Mouse (Mus musculus) midbrain, embryonic 13.5 days (tissue): ENCODE measurements around the gene Dnah14. TPM values are rescaled to one million over a fixed set of nuclear protein-coding genes. Genes with fewer than 3 reads are reported as not detected.

Experiments used
- ATAC-seq: fragments of 200-750 bp; cut with Nextera tagmentation; 2 replicates; pipeline ENCODE4 v1.8.0; 2017; ENCODE audit warnings: mild to moderate bottlenecking, moderate TSS enrichment, moderate library complexity
- H3K27ac ChIP-seq: fragments of 300-500 bp; sonication (generic); 2 replicates; pipeline ENCODE4 v1.5.1; 2015; ENCODE audit warnings: inconsistent platforms, mild to moderate bottlenecking, moderate library complexity
- H3K27me3 ChIP-seq: fragments of 300-500 bp; sonication (generic); 2 replicates; pipeline ENCODE4 v1.6.1; 2015; ENCODE audit warnings: mild to moderate bottlenecking, inconsistent platforms
- H3K36me3 ChIP-seq: fragments of 300-500 bp; sonication (generic); 2 replicates; pipeline ENCODE4 v1.6.1; 2015; ENCODE audit warnings: mild to moderate bottlenecking, inconsistent platforms
- H3K4me1 ChIP-seq: fragments of 300-500 bp; sonication (generic); replicated peaks from 2 replicates; pipeline ENCODE4 v1.6.1; 2015; ENCODE audit warnings: inconsistent platforms
- H3K4me2 ChIP-seq: fragments of 300-500 bp; sonication (generic); replicated peaks from 2 replicates; pipeline ENCODE4 v1.6.1; 2015; ENCODE audit warnings: moderate library complexity, mild to moderate bottlenecking, inconsistent platforms
- H3K4me3 ChIP-seq: fragments of 300-500 bp; sonication (generic); replicated peaks from 2 replicates; pipeline ENCODE4 v1.5.1; 2015; ENCODE audit warnings: mild to moderate bottlenecking, inconsistent platforms
- H3K9ac ChIP-seq: fragments of 300-500 bp; sonication (generic); replicated peaks from 2 replicates; pipeline ENCODE4 v1.6.1; 2015; ENCODE audit warnings: mild to moderate bottlenecking, inconsistent platforms
- H3K9me3 ChIP-seq: fragments of 300-500 bp; sonication (generic); 2 replicates; pipeline ENCODE4 v1.6.1; 2016; ENCODE audit warnings: mild to moderate bottlenecking, inconsistent platforms
- WGBS: fragments of 180-500 bp; shearing (Covaris S2); methylation state at CpG from one replicate; pipeline ENCODE4 v1.1.7; 2015; 5-methylcytosine and 5-hydroxymethylcytosine counted together
- polyA plus RNA-seq: library from polyadenylated mRNA; unstranded; fragments of >200 nt; fragmentation: Nextera tagmentation; extraction: Ambion mirVana; gene quantifications from 2 replicates; pipeline ENCODE4 v1.2.1, GENCODE M21; 2015

The Dnah14 gene
- polyA plus RNA-seq, 1 experiment from 2014 or later = 0.73 TPM

DNA sequence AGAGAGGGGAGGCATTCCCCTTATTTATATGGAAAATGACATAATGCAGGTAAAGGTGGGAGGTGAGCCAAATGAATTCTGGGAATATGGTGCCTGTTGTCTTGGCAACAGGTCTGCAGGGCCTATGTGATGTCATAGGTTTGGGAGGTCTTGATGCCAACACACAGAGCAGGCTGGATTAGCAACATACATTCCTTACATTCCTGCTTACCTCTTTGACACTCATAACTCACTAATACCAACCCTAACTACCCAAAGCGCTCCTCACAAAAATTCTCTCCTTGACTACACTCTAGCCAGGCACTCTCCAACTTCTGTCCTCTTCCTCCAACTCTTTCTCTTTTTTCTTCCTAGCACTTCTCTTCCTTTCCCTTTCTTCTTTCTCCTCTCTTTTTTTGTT lies 271.9 kb downstream of the Dnah14 start:
- H3K27me3 ChIP-seq = peaks cover 8% of the 10 kb centered on the region
- H3K4me1 ChIP-seq = peaks cover 5% of the 10 kb centered on the region
- H3K4me3 ChIP-seq = no peak overlapping the region
- H3K36me3 ChIP-seq = no peaks in the 10 kb centered on the region
- no peak overlapping the region for H3K9ac ChIP-seq
- no peaks in the 10 kb centered on the region for H3K9me3 ChIP-seq
- ATAC-seq = no peak
- 90% methylated on average over 1 of the region's 1 CpGs for WGBS
- H3K4me2 ChIP-seq = no peak overlapping the region
- no peak overlapping the region for H3K27ac ChIP-seq

DNA sequence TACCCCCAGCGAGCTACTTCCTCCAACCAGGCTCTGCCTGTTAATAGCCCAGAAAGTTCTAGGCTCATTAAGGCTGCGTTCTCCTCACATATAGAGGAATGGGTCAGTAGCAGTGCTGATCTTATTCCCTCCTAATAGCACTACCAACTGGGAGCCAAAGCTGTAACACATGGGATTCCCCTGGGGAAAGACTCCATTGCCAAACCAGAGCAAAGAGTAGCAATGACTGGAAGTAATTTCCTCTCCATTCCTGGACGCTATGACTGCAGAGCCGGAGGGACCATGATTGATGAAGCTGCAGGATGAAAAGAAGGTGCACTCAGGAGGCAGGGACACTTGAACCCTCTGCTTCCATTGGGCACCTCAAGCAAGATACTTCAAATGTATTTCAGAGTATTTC lies 274.1 kb downstream of the Dnah14 start:
- no peak for ATAC-seq
- Histone ChIP-seq H3K9ac (no peak overlapping the region), H3K4me1 (peaks cover 6% of the 10 kb centered on the region; the same call in 1 of the 2 replicates), H3K4me2 (no peak overlapping the region), H3K9me3 (no peaks in the 10 kb centered on the region), H3K27ac (no peak overlapping the region), H3K36me3 (no peaks in the 10 kb centered on the region), H3K27me3 (0 out of 2 replicates have a peak, but pooled peaks cover 2% of the 10 kb centered on the region), H3K4me3 (no peak overlapping the region)
- 83% methylated on average over 4 of the region's 4 CpGs for WGBS

DNA sequence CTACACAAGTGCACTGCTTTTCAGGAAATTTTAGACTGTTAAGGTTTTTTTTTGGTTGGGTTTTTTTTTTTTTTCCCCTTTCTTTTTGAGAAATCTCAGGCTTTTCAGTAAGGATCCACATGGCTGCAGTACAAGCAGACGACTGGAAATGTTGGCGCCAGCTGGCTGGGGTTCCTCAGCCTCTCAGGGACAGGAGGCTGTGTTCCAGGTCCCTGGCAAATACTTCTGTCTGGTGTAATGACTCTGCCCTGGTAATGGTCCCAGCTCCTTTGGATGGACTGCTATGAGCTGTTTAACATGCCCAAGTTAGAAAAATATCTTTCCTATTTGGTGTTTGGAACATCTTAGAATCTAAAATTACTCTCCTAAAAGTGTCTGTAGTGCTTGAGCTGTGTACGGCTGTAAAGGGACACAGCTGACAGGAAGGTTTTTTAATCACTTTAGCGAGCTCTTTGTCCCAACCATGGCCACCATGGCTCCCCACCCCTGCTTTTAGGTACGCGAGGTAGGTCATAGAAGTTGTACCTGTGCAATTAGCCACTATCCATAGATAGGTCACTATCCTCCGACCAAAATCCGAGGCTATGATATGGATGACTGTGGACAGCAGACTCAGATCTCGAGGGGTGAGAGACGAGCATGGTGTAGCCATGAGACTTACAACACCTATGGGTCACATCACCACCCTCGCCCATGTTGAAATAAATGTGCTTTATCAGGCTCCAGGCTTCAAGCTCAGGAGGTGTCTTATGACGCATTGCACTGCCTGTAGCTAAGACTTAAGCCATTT lies 275.4 kb downstream of the Dnah14 start:
- H3K9me3 ChIP-seq = no peaks in the 10 kb centered on the region
- WGBS = 93% methylated on average over 12 of the region's 12 CpGs
- peaks cover 6% of the 10 kb centered on the region; the same call in 1 of the 2 replicates for H3K4me1 ChIP-seq
- H3K4me2 ChIP-seq = no peak overlapping the region
- no peak overlapping the region for H3K9ac ChIP-seq
- ATAC-seq = no peak
- no peak overlapping the region for H3K4me3 ChIP-seq
- H3K36me3 ChIP-seq = no peaks in the 10 kb centered on the region
- 0 out of 2 replicates have a peak, but pooled peaks cover 2% of the 10 kb centered on the region for H3K27me3 ChIP-seq
- H3K27ac ChIP-seq = no peak overlapping the region

DNA sequence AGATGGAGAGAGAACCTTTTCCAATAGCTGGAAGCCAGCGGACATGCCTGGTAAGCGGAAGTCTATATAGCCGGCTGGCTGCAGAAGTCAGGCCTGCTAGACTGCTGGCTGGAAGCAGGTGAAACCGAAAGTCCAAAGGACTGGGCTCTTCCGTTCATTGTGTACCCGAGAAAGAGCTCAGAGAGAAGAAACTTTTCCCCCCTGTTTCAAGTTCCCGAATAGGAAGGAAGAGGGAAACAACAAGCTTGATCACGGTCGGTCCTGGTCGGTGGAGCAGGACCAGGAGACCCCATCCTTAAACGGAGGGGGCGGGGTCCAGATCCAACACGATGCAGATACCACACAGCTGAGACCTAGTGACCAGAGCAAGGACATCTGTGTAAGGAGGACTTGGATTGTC lies 276.1 kb downstream of the Dnah14 start:
- 0 out of 2 replicates have a peak, but pooled peaks cover 2% of the 10 kb centered on the region for H3K27me3 ChIP-seq
- H3K4me2 ChIP-seq = no peak overlapping the region
- no peak overlapping the region for H3K27ac ChIP-seq
- no peaks in the 10 kb centered on the region for H3K36me3 ChIP-seq
- H3K4me1 ChIP-seq = peaks cover 6% of the 10 kb centered on the region; the same call in 1 of the 2 replicates
- WGBS = 50% methylated on average over 13 of the region's 13 CpGs
- H3K4me3 ChIP-seq = no peak overlapping the region
- no peak for ATAC-seq
- no peak overlapping the region for H3K9ac ChIP-seq
- no peaks in the 10 kb centered on the region for H3K9me3 ChIP-seq

DNA sequence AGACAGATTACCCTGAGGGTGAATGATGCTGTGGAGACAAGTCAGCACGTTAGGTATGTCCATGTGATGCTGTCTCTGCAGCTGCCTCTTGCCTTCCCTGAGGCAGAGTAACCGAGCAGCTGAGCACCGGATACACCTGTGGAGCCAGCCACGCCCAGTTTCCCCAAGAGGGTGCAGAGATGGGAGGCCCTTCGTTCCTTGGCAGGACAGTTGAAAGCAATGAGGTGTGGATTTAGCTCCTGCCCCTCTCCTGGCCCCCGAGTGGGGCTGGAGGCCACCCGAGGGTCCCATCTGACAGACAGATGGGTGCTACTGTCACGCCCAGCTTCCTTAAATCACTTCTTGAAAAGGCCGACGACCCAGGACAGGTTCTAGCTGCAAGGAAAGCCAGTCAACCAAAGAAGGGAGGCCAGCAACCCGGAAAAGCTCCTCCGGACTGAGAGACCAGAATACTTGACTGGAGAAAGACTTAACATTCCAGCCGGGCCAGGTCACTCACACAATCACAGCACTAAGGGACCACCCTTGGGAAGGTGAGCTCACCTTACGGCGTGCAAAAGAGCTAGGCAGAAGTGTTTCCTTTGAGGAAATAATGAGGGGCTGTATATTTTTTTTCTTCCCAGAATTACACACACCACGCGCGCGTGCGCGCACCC lies 276.9 kb downstream of the Dnah14 start:
- Histone ChIP-seq H3K4me2 (peak overlapping the region; percentile 34), H3K9ac (no peak overlapping the region; the same call in 1 of the 2 replicates), H3K9me3 (no peaks in the 10 kb centered on the region), H3K27me3 (0 out of 2 replicates have a peak, but pooled peaks cover 2% of the 10 kb centered on the region), H3K4me1 (peaks cover 6% of the 10 kb centered on the region; the same call in 1 of the 2 replicates), H3K27ac (no peak overlapping the region), H3K36me3 (no peaks in the 10 kb centered on the region), H3K4me3 (peak overlapping the region; percentile 9)
- 0 out of 2 replicates have a peak, but pooled peaks have one; percentile 24 for ATAC-seq
- WGBS = 13% methylated on average over 21 of the region's 21 CpGs

DNA sequence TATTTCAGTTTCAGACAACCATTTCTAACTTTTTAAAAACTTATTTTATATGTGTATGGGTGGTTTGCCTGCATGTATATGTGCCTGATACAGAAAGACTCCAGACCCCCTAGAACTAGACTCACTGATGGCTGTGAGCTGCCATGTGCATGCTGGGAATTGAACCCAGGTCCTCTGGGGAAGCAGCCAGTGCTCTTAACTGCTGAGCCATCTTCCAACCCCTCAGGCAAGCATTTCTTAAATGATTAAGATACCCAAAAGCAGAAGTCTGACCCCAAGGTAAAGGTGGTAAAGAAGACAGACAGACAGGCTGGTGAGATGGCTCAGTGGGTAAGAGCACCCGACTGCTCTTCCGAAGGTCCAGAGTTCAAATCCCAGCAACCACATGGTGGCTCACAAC lies 278.5 kb downstream of the Dnah14 start:
- no peak overlapping the region for H3K27ac ChIP-seq
- H3K27me3 ChIP-seq = 0 out of 2 replicates have a peak, but pooled peaks cover 2% of the 10 kb centered on the region
- H3K4me1 ChIP-seq = peaks cover 6% of the 10 kb centered on the region; the same call in 1 of the 2 replicates
- no peak overlapping the region for H3K4me2 ChIP-seq
- WGBS = 97% methylated on average over 2 of the region's 2 CpGs
- no peak for ATAC-seq
- no peaks in the 10 kb centered on the region for H3K36me3 ChIP-seq
- H3K9me3 ChIP-seq = no peaks in the 10 kb centered on the region
- H3K4me3 ChIP-seq = no peak overlapping the region
- no peak overlapping the region for H3K9ac ChIP-seq

DNA sequence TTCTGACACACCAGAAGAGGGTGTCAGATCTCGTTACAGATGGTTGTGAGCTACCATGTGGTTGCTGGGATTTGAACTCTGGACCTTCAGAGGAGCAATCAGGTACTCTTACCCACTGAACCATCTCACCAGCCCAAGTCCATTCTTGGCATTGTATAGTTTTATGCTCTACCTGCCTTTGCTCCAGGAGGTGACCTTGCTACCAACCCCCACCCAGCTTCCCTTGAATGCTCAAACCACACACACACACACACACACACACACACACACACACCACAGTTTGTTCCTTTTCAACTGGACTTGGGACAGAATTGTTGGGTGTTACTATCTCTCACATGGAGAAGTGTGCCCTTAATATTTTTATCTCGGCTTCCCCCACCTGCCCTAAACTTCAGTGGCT lies 280.0 kb downstream of the Dnah14 start:
- no peak for ATAC-seq
- Histone ChIP-seq H3K9me3 (no peaks in the 10 kb centered on the region), H3K9ac (no peak overlapping the region), H3K27ac (no peak overlapping the region), H3K4me2 (no peak overlapping the region), H3K4me1 (peaks cover 6% of the 10 kb centered on the region; the same call in 1 of the 2 replicates), H3K27me3 (0 out of 2 replicates have a peak, but pooled peaks cover 2% of the 10 kb centered on the region), H3K4me3 (no peak overlapping the region), H3K36me3 (no peaks in the 10 kb centered on the region)
- 86% methylated on average over 2 of the region's 2 CpGs for WGBS

DNA sequence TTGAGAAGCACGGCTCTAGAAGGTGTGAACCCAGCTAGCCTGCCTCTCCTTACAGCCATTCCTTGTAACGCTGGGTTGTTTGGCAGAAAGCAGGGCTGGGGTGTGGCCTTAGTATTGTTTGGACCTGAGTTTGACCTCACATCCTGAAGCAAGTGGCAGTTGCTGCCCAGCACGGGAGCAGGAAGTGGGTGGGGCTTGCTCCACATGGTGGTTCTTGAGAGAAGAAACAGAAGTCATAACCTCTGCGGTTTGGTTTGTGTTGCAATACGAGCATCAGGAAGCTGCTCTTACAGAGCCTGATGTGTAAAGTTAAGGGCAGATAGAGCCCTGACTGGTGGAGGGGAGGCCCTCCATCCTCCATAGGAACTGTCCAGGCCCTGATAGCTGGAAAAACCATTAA lies 284.3 kb downstream of the Dnah14 start:
- no peak for ATAC-seq
- WGBS = 56% methylated on average over 5 of the region's 5 CpGs
- no peak overlapping the region for H3K27ac ChIP-seq
- H3K4me3 ChIP-seq = no peak overlapping the region
- no peaks in the 10 kb centered on the region for H3K27me3 ChIP-seq
- H3K36me3 ChIP-seq = no peaks in the 10 kb centered on the region
- H3K4me1 ChIP-seq = peaks cover 12% of the 10 kb centered on the region
- no peaks in the 10 kb centered on the region for H3K9me3 ChIP-seq
- H3K9ac ChIP-seq = no peak overlapping the region
- H3K4me2 ChIP-seq = no peak overlapping the region

DNA sequence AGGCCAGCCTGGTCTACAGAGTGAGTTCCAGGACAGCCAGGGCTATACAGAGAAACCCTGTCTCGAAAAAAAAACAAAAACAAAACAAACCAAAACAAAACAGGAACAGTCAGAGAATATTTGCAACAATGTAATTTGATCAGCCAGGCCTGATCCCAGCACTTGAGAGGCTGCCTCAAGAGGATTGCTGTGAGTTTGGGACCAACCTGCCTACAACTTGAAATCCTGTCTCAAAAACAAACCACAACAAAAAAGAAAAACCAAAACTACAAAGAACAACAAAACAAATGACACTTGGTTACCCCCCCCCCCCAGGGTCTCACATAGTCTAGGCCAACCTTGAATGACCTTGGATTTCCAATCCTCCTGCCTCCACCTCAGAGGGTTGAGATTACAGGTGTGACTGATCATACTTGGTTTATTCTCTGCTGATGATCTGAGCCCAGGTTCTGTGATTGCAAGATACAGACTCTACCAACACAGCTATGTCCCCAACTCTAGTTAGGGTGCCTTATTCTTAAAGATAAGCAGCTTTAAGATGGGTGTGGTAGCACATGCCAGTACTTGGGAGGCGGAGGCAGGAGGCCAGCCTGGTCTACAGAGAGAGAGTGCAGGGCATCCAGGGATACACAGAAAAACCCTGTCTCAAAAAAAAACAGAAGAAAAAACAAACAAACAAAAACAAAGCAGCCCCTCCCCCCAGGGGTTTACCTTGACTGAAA lies 285.0 kb downstream of the Dnah14 start:
- no peaks in the 10 kb centered on the region for H3K36me3 ChIP-seq

DNA sequence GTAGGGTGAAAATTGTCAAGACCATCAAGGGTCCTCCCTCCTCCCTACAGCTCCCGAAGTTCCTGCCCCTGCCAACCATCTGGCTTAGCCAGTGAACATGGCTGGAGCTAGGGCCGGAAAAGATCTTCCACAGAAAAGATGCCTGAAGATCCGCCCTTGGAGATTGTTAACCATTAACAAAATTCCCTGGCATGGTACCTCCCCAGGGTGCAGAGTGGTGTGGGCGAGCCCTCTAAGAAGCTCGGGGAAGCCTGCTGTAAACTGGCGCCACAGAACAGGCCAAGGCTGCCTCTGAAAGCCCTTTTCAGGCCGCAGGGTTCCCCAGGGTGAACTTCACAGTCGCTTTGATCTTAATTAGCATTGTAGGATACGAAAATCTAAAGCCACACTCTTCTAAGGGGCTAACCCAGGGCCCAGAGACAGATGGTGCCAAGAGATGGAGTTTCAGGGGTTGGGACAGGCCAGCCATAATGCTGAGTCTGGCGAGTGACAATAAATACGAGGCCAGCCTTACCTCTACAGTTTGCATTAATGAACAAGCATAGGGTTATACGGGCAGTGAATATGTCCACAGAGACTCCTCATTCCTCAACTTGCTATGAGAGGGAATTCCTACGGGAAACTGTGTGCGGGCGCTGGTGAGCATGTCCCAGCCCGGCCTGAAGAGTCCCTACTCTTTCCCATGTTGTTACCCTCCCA lies 286.5 kb downstream of the Dnah14 start:
- H3K9me3 ChIP-seq = no peaks in the 10 kb centered on the region
- ATAC-seq = peak; percentile 62; the same call in 1 of the 2 replicates
- no peak overlapping the region for H3K4me3 ChIP-seq
- no peak overlapping the region for H3K27ac ChIP-seq
- H3K9ac ChIP-seq = no peak overlapping the region
- H3K4me1 ChIP-seq = peaks cover 12% of the 10 kb centered on the region
- H3K36me3 ChIP-seq = no peaks in the 10 kb centered on the region
- no peaks in the 10 kb centered on the region for H3K27me3 ChIP-seq
- no peak overlapping the region for H3K4me2 ChIP-seq
- 49% methylated on average over 16 of the region's 16 CpGs for WGBS

More for the DNA sequence above, 285.0 kb downstream of the Dnah14 start:
- ATAC-seq = no peak
- H3K4me1 ChIP-seq = peaks cover 12% of the 10 kb centered on the region
- H3K9ac ChIP-seq = no peak overlapping the region
- WGBS = 85% methylated on average over 2 of the region's 2 CpGs
- H3K4me3 ChIP-seq = no peak overlapping the region
- H3K27ac ChIP-seq = no peak overlapping the region
- H3K27me3 ChIP-seq = no peaks in the 10 kb centered on the region
- H3K9me3 ChIP-seq = no peaks in the 10 kb centered on the region
- H3K4me2 ChIP-seq = no peak overlapping the region

DNA sequence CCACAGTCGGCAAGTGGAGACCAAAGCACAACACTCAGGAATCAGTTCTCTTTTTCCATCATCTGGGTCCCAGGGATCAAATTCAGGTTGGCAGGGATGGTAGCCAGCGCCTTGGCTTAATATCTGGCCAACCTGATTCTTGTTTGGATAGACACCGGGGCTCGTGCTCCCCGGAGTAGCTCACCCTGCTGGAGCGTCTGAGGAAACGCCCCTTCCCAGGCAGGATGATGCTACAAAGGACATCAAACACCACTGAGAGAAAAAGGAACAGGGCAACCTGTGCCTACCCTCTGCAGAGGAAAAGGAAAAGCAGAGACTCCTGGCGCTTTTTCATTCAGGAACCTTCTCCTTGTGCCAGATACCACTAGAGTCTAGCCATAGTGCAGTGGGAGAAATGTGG lies 287.1 kb downstream of the Dnah14 start:
- 38% methylated on average over 8 of the region's 8 CpGs for WGBS
- Histone ChIP-seq H3K9ac (no peak overlapping the region), H3K27me3 (no peaks in the 10 kb centered on the region), H3K9me3 (no peaks in the 10 kb centered on the region), H3K4me1 (peaks cover 12% of the 10 kb centered on the region), H3K36me3 (no peaks in the 10 kb centered on the region), H3K27ac (no peak overlapping the region), H3K4me2 (no peak overlapping the region), H3K4me3 (no peak overlapping the region)
- no peak for ATAC-seq
